Mouse (Mus musculus) liver, embryonic 15.5 days (tissue): Measurements from ENCODE around the gene Cmtm2a. TPM values are rescaled to one million over a fixed set of nuclear protein-coding genes. Genes with fewer than 3 reads are reported as not detected.
"Not testable (repeated sequence)": the region's sequence is repeated elsewhere in the genome, so short reads cannot be mapped to it uniquely, and the experiment has no call there.

ENCODE experiments used
- ATAC-seq: fragments of 200-750 bp; cut with Nextera tagmentation; 2 replicates; pipeline ENCODE4 v1.8.0; 2017; ENCODE audit warnings: moderate number of reproducible peaks, mild to moderate bottlenecking, moderate library complexity; ENCODE audit not compliant: insufficient read depth
- H3K27ac ChIP-seq: fragments of 300-500 bp; sonication (generic); replicated peaks from 2 replicates; pipeline ENCODE4 v1.5.1; 2015; ENCODE audit warnings: mild to moderate bottlenecking, inconsistent platforms
- H3K27me3 ChIP-seq: fragments of 300-500 bp; sonication (generic); 2 replicates; pipeline ENCODE4 v1.6.1; 2015; ENCODE audit warnings: mild to moderate bottlenecking, inconsistent platforms
- H3K36me3 ChIP-seq: fragments of 300-500 bp; sonication (generic); replicated peaks from 2 replicates; pipeline ENCODE4 v1.6.1; 2015; ENCODE audit warnings: moderate library complexity, mild to moderate bottlenecking, inconsistent platforms
- H3K4me1 ChIP-seq: fragments of 300-500 bp; sonication (generic); replicated peaks from 2 replicates; pipeline ENCODE4 v1.6.1; 2015; ENCODE audit warnings: inconsistent platforms
- H3K4me2 ChIP-seq: fragments of 300-500 bp; sonication (generic); 2 replicates; pipeline ENCODE4 v1.6.1; 2015; ENCODE audit warnings: moderate library complexity, mild to moderate bottlenecking, inconsistent platforms
- H3K4me3 ChIP-seq: fragments of 300-500 bp; sonication (generic); replicated peaks from 2 replicates; pipeline ENCODE4 v1.5.1; 2015; ENCODE audit warnings: mild to moderate bottlenecking, inconsistent platforms
- H3K9ac ChIP-seq: fragments of 300-500 bp; sonication (generic); 2 replicates; pipeline ENCODE4 v1.6.1; 2015; ENCODE audit warnings: moderate library complexity, mild to moderate bottlenecking, inconsistent platforms
- H3K9me3 ChIP-seq: fragments of 300-500 bp; sonication (generic); replicated peaks from 2 replicates; pipeline ENCODE4 v1.6.1; 2016; ENCODE audit warnings: inconsistent platforms
- WGBS: fragments of 180-500 bp; shearing (Covaris S2); methylation state at CpG from one replicate; pipeline ENCODE4 v1.1.7; 2015; ENCODE audit warnings: mixed read lengths; ENCODE audit not compliant: insufficient replicate concordance; 5-methylcytosine and 5-hydroxymethylcytosine counted together
- polyA plus RNA-seq: library from polyadenylated mRNA; unstranded; fragments of >200 nt; fragmentation: Nextera tagmentation; extraction: Ambion mirVana; gene quantifications from 2 replicates; pipeline ENCODE4 v1.2.1, GENCODE M21; 2015

The Cmtm2a gene
- polyA plus RNA-seq, 1 experiment from 2014 or later: not detected

DNA sequence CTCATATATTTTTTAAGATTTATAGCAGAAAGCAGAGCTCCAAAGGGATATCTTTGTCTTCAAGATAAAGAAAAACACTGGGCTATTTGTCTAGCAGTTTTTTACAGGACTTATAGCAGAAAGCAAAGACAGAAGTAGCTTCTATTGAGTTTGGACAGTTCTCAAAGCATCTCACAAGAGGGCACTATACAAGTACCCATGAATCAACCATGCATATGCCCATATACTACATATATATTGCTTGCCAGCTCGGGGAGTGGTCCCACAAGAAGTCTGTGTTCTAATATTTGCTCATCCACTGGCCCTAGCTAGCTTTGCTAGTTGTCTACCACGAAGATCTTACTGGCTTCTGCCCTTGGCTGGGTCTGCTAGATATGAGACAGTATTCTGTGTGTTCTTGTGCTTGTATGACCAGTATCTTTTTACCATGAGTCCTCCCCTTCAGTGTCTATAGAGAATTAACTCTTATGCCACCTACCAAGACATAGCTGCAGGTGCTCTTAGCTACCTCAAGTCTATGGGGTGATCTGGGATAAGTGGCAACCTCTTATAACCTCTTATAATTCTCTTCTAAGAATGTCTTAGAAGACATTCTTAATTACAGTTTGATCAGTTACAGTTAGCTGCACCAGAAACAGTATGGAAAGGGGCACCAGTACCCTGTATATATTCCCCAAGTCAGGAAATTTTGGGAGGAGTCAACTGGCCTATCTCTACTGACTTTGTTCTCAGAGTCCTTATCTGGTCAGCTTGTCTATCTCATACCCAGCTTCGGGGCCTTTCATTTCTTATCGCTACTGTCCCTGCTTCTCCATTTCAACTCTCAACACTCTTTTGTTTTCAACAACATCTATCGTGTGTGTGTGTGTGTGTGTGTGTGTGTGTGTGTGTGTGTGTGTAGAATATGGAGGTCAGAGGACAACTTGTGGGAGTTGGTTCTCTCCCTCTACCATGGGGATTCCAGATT is 40.0 kb upstream of the Cmtm2a start:
- peak; percentile 62 for ATAC-seq
- H3K27me3 ChIP-seq: no peaks in the 10 kb centered on the region
- no peak overlapping the region for H3K27ac ChIP-seq
- H3K4me2 ChIP-seq: no peak overlapping the region
- H3K9ac ChIP-seq: no peak overlapping the region
- H3K36me3 ChIP-seq: no peaks in the 10 kb centered on the region
- H3K9me3 ChIP-seq: no peaks in the 10 kb centered on the region
- H3K4me1 ChIP-seq: peaks cover 19% of the 10 kb centered on the region
- H3K4me3 ChIP-seq: no peak overlapping the region
- WGBS: 16% methylated on average over 5 of the region's 5 CpGs

DNA sequence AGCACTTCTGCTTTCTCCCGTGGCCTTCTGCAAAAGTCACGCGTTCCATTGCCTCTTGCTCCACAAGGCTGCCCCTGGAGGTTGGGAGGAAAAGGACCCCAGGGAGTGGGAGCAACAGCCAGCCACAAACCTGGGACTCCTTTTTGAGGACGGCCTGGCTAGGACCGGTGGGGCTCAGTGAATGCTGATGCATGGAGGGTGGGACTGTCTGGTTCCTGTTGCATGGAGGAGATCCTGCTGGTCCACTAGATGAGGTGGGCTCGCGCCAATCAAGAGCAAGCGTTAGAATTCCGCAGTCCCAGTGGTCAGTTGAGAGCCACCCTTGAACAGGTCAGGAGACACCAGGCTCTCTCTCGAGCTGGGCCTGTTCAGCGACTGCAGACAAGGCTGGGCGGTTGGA is 28.9 kb upstream of the Cmtm2a start, which contains the start of gene Cmtm2b:
Gene Cmtm2b (plus strand): TSS at position 301 of the 400 bp plus-strand sequence.
- H3K9ac ChIP-seq, H3K27ac ChIP-seq, H3K4me2 ChIP-seq, H3K4me3 ChIP-seq, H3K36me3 ChIP-seq, H3K27me3 ChIP-seq, ATAC-seq, H3K4me1 ChIP-seq, H3K9me3 ChIP-seq: not testable (repeated sequence)
- WGBS: 79% methylated on average over 12 of the region's 12 CpGs

DNA sequence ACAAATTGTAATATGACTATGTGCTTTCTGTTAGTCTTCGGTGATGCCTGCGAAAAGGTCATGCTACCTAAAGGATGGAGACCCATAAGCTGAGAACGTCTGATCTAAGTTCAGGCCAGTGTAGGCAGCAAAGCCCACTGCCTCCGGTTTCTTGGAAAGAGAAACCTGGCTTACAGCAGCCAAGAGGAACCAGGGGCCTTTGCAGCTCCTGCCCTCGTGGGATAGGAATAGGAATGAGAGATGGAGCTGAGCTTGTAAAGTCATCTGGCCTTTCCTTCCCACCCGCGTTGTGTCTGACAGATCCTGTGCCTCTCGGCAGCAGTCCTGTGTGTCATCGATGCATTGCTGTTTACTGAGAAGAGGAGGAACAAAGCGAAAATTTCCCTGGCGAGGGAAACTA is 28.3 kb upstream of the Cmtm2a start, which contains the start of gene Gm11020:
Gene Gm11020 (plus strand): TSS at position 301 of the 400 bp plus-strand sequence.
- H3K4me2 ChIP-seq, ATAC-seq, H3K36me3 ChIP-seq, H3K27ac ChIP-seq, H3K4me3 ChIP-seq, H3K9ac ChIP-seq, H3K4me1 ChIP-seq, H3K27me3 ChIP-seq, H3K9me3 ChIP-seq: not testable (repeated sequence)
- WGBS: 67% methylated on average over 11 of the region's 11 CpGs

DNA sequence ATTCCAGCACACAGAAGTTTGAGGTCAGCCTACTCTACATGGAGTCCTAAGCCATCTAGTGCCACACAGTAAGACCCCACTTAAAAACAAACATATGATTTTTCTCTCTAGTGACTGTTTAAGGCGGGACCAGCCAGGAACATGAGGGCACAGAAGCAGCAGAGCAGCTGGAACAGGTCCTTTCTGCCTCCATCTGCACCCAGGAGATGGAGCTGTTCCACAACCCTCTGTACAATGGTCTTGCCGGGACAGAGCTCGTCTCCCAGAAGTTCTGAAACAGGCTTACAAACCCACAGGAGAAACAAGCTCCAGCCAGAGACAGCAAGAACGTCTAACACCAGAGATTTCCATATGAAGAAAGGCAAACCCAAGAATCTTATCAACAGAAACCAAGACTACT is 20.3 kb upstream of the Cmtm2a start:
- Histone ChIP-seq H3K4me1 (no peaks in the 10 kb centered on the region), H3K4me3 (no peak overlapping the region), H3K27me3 (no peaks in the 10 kb centered on the region), H3K27ac (no peak overlapping the region), H3K9me3 (no peaks in the 10 kb centered on the region), H3K4me2 (no peak overlapping the region), H3K9ac (no peak overlapping the region), H3K36me3 (no peaks in the 10 kb centered on the region)
- ATAC-seq: no peak
- 37% methylated on average over 4 of the region's 4 CpGs for WGBS

DNA sequence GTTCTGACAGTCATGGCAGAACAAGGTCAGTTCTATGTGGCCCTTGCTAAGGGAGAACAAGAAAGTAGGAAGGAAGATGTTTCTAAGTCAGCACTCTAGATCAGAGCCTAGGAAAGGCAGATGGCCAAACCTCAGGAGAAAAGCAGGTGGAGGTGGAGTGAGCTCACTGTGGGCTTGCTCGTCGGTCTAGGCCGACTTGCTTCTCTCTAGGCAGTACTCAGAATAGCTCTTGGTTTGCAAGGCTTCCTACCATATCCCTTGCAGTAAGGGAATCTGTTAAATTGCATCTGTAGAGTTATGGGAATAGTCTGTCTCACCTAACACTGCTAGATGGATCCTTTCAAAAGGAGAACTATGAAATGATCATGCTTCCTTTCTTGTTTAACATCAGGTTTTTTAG is 19.0 kb upstream of the Cmtm2a start:
- WGBS: 66% methylated on average over 3 of the region's 3 CpGs
- H3K4me1 ChIP-seq, H3K4me2 ChIP-seq, H3K9me3 ChIP-seq, ATAC-seq, H3K4me3 ChIP-seq, H3K9ac ChIP-seq, H3K36me3 ChIP-seq, H3K27me3 ChIP-seq, H3K27ac ChIP-seq: not testable (repeated sequence)

DNA sequence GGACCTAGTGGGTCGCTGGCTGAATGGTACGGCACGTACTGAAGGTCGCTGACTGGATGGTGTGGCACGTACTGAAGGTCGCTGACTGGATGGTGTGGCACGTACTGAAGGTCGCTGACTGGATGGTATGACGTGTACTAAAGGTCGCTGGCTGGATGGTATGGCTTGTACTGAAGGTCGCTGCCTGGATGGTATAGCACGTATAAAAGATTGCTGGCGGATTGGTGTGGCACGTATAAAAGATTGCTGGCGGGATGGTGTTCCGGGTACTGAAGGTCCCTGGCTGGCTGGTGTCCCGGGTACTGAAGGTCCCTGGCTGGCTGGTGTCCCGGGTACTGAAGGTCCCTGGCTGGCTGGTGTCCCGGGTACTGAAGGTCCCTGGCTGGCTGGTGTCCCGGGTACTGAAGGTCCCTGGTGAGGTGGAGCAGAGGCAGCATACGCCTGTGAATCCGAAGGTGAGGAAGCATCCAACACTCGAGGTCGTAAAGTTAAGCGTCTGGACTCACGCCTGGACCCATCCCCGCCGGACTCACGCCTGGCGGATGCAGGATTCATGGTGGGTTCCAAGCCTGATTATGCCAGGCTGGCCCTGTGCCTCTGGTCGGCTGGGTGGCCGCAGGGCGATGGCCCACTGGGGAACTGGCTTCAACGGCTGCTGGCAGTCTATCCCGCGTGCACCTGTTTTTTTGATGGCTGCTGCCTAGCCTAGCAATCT is 16.6 kb upstream of the Cmtm2a start, which contains the start of the genes Gm45711 and Cmtm1:
Gene Gm45711 (minus strand): TSS at position 641 of the 715 bp plus-strand sequence.
Gene Cmtm1 (minus strand): TSS at position 705 of the 715 bp plus-strand sequence.
- not testable (repeated sequence) for H3K36me3 ChIP-seq, H3K27me3 ChIP-seq, H3K4me1 ChIP-seq, H3K27ac ChIP-seq, H3K4me2 ChIP-seq, ATAC-seq, H3K9ac ChIP-seq, H3K9me3 ChIP-seq, H3K4me3 ChIP-seq
- 75% methylated on average over 36 of the region's 36 CpGs for WGBS

DNA sequence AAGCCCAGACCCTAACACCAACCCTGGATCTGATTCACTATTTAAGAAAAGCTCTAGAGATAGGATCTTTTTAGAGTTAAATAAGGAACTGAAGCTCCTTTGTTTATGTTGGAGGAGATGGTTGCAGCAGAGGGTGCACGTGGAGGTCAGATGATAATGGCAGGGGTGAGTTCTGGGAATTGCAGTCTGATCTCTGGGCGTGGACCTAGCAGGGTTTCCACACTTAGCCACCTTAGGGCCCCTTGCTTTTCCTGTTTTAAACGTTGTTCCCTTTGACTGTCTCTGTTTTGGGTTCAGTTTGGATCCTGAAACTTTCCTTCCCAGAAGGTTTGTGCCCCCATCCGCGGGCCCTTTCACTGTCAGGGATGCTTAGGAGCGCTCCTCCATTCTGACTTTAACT is 15.4 kb upstream of the Cmtm2a start:
- WGBS: 32% methylated on average over 6 of the region's 6 CpGs
- not testable (repeated sequence) for H3K9ac ChIP-seq, H3K4me3 ChIP-seq, H3K4me2 ChIP-seq, H3K9me3 ChIP-seq, H3K27ac ChIP-seq, H3K27me3 ChIP-seq, H3K36me3 ChIP-seq, H3K4me1 ChIP-seq, ATAC-seq

DNA sequence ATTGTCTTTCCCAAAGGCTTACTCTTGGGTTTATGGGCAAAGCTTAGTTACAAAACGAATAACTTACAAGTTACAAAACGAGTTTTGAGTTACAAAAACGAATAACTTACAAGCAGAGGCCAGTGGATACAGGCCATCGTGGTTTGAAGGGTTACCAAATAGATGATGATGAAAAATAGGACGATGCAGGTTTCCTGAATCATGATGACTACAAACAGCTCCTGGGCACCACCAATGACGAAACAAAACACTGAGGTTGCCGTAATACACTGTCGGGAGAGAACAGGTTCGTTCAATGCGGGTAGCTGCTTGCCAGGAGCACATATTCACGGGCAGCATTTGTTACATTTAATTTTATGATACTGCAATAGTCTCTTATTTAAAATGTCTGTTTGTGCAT is 12.0 kb upstream of the Cmtm2a start:
- ATAC-seq: no peak
- Histone ChIP-seq H3K9ac (no peak overlapping the region), H3K4me1 (no peaks in the 10 kb centered on the region), H3K4me2 (no peak overlapping the region), H3K27ac (no peak overlapping the region), H3K36me3 (no peaks in the 10 kb centered on the region), H3K4me3 (no peak overlapping the region), H3K27me3 (no peaks in the 10 kb centered on the region), H3K9me3 (no peaks in the 10 kb centered on the region)
- WGBS: 65% methylated on average over 11 of the region's 11 CpGs

DNA sequence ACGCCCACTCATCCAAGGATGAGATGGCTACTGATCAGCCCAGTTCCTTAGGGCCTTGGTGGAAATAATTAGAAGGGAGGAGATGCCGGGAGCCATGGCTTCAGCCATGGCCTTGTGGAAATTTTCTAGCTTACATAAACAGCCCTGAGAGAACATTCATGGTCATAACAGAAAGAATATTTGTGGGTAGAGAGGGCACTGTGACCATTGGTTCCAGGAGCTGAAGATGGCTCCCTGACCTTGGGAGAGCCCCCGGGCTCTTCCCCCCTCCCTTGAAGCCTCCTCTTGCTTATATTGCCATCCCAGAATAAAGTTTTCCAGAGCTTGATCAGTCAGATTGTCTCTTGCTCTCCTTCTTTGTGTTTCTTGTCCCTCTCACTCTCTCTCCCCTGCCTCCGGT is 9.6 kb upstream of the Cmtm2a start:
- not testable (repeated sequence) for H3K27me3 ChIP-seq, H3K4me1 ChIP-seq, H3K9me3 ChIP-seq, H3K36me3 ChIP-seq, H3K9ac ChIP-seq, H3K4me2 ChIP-seq, H3K27ac ChIP-seq, ATAC-seq, H3K4me3 ChIP-seq
- WGBS: 74% methylated on average over 4 of the region's 4 CpGs

DNA sequence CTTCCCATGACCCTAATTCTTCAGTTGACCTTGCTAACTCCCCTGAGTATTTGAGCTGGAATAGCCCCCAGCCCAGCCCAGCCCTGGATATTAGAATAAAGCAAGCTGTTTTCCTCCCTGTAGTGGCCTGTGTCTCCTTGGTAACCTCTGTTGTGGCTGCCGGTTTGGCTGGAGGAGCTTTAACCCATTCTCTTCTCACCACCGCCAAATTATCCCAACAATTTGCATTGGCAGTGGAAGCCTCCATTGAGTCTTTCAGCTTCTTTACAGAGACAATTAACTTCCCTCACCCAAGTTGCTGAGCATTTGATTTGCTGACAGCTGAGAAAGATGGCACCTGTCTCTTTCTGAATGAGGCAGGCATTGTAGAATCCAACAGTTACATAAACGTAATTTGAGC is 8.6 kb upstream of the Cmtm2a start:
- H3K4me1 ChIP-seq, H3K27me3 ChIP-seq, H3K36me3 ChIP-seq, H3K9me3 ChIP-seq, H3K4me2 ChIP-seq, H3K4me3 ChIP-seq, H3K9ac ChIP-seq, ATAC-seq, H3K27ac ChIP-seq: not testable (repeated sequence)
- WGBS: 39% methylated on average over 3 of the region's 3 CpGs

DNA sequence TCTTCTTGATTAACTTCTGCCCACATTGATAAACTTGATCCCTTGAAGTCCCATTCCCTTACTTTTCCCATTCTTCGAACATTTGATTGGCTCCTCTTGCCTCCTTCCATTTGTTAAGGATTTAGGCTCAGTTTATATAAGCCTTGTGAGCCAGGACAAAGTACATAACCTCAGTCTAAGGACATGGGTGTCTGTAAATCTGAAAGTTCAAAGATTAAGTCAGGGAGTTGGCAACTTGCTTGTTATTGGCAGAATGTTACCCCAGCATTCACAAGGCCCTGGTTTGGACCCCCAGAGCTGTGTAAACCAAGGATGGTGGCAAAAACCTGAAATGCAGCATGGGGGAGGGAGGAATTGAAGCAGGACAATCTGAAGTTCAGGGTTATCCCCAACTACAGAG is 1.4 kb upstream of the Cmtm2a start:
- Histone ChIP-seq H3K9ac (no peak overlapping the region), H3K4me2 (no peak overlapping the region), H3K4me3 (no peak overlapping the region), H3K27ac (no peak overlapping the region), H3K36me3 (no peaks in the 10 kb centered on the region), H3K4me1 (no peaks in the 10 kb centered on the region), H3K27me3 (no peaks in the 10 kb centered on the region), H3K9me3 (no peaks in the 10 kb centered on the region)
- no peak for ATAC-seq
- 54% methylated on average over 1 of the region's 1 CpGs for WGBS
